Mouse (Mus musculus) left cerebral cortex, postnatal 36 days (tissue): ENCODE data around the gene 4933414I15Rik. TPM values are rescaled to one million over a fixed set of nuclear protein-coding genes. Genes with fewer than 3 reads are reported as not detected.

Source experiments
- DNase-seq, 2 experiments: peaks; one replicate each; pipeline ENCODE4 v3.0.0; 2021 to 2022; ENCODE audit warnings: low spot score in 2 of 2, mixed read lengths in 1 of 2
- intact Hi-C: fragments of 180-260 bp; cut with DNase I; formaldehyde crosslinking; loops from one replicate; pipeline ENCODE4 v1.15.1; 2025
- total RNA-seq, 2 experiments: library from RNA; stranded (reverse); gene quantifications; 2 replicates each; pipeline ENCODE4 v1.2.3; 2021

Gene 4933414I15Rik
- total RNA-seq: not detected

DNA sequence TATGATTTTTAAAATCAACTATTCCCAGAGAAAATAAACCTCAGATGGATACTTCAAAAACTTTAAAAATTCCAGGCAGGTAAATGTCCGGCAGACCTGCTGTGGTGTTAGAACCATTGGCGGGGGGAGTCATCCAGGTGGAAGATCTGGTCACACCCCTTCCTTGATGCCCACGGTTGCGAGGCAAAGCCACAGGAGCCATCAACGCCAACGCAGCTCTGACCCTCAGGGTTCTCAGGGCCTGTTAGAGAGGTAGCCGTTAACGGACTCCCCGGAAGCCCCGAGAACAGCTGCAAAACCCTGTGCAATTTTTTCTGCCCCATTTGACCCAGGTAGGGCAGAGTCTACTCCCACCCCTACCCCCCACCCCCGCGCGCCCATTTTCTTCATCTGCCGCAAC is at the start of gene 4933414I15Rik:
Gene 4933414I15Rik (minus strand): TSS at position 260 of the 400 bp plus-strand sequence.
- intact Hi-C loops: loop anchor here (5.0 to 10.0 kb wide), 2 partner anchors 89 to 591 kb away; no protein-coding TSS in a partner anchor
- DNase-seq: no peak

GRCm38 (mm10) chr11:50981667-50982066 is 38.1 kb upstream of the 4933414I15Rik start, which contains the start of gene Olfr1377:
TSS of gene Olfr1377 (plus strand) at chr11:50981967.
- intact Hi-C loops: no loop called here
- DNase-seq: no peak

DNA sequence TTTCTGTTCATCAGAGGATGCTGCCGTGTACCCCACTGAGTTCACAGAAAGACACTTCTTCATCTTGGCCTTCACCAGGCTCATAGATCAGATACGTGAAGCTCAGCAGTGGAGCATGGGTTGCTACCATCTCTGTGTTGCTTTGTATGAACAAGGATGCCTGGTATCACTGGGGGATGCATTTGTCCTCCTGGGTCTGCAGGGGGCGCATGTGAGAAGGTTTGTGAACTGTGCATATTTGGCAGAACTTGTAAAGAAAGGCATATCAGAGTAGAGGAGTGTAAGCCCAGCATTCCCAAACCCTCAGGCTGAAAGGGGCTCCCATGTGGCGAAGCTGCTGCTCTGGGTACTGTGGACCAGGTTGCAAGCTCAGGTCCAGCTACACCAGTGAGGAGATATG is 33.7 kb upstream of the 4933414I15Rik start:
- DNase-seq: no peak
- intact Hi-C loops: no loop called here

DNA sequence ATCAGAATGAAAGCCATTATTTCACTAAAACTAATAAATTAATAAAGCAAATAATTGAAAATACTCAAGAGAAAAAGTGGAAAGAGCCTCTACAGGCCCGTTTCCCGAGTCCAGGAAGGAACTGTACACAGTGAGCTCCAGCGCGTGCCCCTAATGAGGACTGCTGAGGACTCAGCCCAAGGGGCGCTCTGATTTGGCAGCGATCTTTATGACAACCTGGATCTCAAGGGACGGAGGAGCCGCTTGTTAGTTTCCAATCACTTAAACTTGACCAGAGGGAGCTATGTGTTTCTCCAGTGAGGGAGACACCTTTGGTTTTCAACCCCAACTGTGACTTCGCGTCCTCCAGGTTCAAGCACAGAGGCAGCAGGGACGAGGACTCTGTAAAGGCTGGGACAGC is 22.7 kb upstream of the 4933414I15Rik start, which contains the start of gene Olfr1378:
Gene Olfr1378 (plus strand): TSS at position 301 of the 400 bp plus-strand sequence.
- DNase-seq: no peak
- intact Hi-C loops: no loop called here

DNA sequence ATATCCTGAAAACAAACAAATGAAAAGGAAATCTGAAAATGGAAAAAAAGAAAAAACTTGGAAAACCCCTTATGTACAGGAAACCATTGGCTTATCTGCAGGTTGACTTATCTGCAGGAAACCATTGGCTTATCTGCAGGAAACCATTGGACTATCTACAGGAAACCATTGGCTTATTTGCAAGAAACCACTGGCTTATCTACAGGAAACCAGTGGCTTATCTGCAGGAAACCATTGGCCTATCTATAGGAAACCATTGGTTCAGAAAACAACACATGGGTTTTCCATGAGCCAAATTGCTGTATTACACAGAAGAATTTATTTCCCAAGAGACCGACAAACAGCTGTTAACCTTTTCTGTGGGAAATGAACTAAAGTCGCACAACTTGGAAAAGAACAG is 21.3 kb upstream of the 4933414I15Rik start:
- intact Hi-C loops: no loop called here
- no peak for DNase-seq

- intact Hi-C loops: no loop called here
These were observed 10.1 kb upstream of the 4933414I15Rik start, which contains the start of gene Prop1 for GRCm38 (mm10) chr11:50953665-50954064. TSS of gene Prop1 (minus strand) at chr11:50953765.

GRCm38 (mm10) chr11:50952290-50952689 is 8.7 kb upstream of the 4933414I15Rik start:
- peak; percentile 13 to 29 for DNase-seq
- intact Hi-C loops: no loop called here

More at GRCm38 (mm10) chr11:50953665-50954064, 10.1 kb upstream of the 4933414I15Rik start, which contains the start of gene Prop1:
- no peak for DNase-seq

- intact Hi-C loops: loop anchor here (5.0 to 10.0 kb wide), 2 partner anchors 90 to 592 kb away; no protein-coding TSS in a partner anchor
- no peak for DNase-seq
These were observed 1.2 kb downstream of the 4933414I15Rik start for GRCm38 (mm10) chr11:50942386-50942785.

DNA sequence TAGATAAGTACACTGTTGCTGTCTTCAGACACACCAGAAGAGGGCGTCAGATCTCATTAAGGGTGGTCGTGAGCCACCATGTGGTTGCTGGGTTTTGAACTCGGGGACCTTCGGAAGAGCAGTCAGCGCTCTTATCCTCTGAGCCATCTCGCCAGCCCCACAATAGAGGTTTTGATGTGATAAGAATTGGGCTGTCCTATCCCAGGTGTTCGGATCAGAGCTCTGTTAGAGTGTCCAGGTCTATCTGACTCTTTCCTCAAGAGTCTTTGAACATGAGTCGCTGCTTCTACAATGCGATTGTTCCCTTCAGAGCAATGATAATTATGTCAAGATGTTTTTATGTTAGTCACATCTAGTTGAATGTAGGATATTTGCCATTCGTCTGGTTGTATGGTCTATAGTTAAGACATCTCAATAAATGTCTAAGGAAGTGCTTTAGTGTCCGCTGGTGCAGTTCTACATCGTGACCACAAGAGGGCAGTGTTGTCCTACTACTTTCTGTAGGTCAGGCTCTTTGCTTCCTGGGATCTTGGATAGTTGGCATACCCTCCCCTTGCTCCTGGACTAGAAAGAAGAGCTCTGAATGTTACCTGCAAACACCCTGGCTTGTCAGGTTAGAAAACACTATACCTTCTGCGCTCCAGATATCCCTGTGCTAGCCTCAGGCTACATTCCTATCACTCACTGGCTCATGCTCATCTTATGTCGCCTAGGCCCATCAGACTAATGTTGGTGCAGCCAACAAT is 3.8 kb downstream of the 4933414I15Rik start:
- DNase-seq: no peak
- intact Hi-C loops: loop anchor here (2.0 to 10.0 kb wide), 4 partner anchors 93 to 595 kb away; partner anchors contain the start of genes BC049762 and Clk4

- intact Hi-C loops: loop anchor here (5.0 kb wide), 1 partner anchor 324 kb away; the partner anchor contains the start of genes BC049762 and Clk4
- DNase-seq: no peak
These were observed 5.1 kb downstream of the 4933414I15Rik start for GRCm38 (mm10) chr11:50938435-50938834.

GRCm38 (mm10) chr11:50932040-50932439 is 11.5 kb downstream of the 4933414I15Rik start:
- intact Hi-C loops: loop anchor here (5.0 kb wide), 1 partner anchor 105 kb away; the partner anchor contains the start of gene Zfp354c
- no peak for DNase-seq

GRCm38 (mm10) chr11:50931451-50931866 is 12.1 kb downstream of the 4933414I15Rik start, which contains the start of gene Zfp354b:
TSS of gene Zfp354b (minus strand) at chr11:50931633.
- intact Hi-C loops: loop anchor here (5.0 kb wide), 1 partner anchor 104 kb away; the partner anchor contains the start of gene Zfp354c
- DNase-seq: peak; percentile 84 to 85

- intact Hi-C loops: loop anchor here (5.0 kb wide), 1 partner anchor 104 kb away; the partner anchor contains the start of gene Zfp354c
- DNase-seq: no peak
These were observed 12.5 kb downstream of the 4933414I15Rik start for GRCm38 (mm10) chr11:50931021-50931420.

- peak; percentile 12 to 15 for DNase-seq
These were observed 13.0 kb downstream of the 4933414I15Rik start for GRCm38 (mm10) chr11:50930469-50931014.

DNA sequence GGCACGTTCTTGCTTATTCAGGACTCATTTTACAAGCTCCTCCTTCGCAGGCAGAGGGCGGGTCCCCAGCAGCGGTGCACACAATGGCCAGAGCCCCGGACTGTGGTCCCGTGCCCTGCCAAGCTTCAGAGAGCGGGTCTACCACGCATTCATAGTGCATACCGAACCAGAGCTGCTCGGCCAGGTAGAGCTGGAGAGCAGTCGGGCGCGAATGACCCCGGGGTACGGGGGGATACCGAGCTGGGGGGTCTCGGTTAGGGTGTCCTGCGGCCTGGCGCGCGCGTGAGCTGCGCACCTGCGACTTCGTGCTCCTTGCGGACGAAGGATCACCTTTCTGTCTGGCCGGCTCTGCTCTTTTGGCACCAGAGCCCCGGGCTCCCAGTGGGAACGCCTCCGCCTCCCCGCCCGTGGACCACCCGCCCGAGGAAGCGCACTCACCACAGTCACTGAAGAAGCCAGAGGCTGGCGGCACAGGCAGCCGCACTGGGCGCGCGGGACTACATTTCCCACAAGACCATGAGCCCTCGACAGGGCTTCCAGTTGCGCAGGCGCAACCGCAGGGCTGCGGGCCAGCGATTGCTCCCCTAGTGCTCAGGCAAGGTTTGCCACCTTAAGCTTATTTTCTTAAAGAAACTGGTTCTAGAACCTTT is 27.8 kb downstream of the 4933414I15Rik start, which contains the start of gene Zfp2:
Gene Zfp2 (minus strand): TSS at position 495 of the 650 bp plus-strand sequence.
- intact Hi-C loops: no loop called here
- peak; percentile 92 to 94 for DNase-seq

More at GRCm38 (mm10) chr11:50930469-50931014, 13.0 kb downstream of the 4933414I15Rik start:
- intact Hi-C loops: loop anchor here (5.0 kb wide), 1 partner anchor 103 kb away; the partner anchor contains the start of gene Zfp354c

DNA sequence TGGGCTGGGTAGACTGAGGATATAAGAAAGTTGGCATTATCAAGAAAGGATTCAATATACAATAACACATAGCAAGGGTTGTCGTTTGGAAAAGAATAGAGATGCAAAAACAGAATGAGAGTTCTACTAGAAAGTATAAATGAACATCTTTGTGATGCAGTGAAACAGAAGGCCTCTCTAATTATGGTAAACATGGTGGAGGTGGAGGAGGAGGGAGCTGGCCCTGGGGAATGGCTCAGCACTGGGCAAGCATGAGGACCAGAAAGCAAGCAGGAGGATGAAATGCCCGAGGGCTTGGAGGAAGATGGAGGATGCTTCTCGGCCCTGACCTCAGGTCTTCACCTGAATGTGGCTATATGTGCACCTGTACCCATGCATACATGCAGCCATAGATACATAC is 29.1 kb downstream of the 4933414I15Rik start:
- intact Hi-C loops: no loop called here
- DNase-seq: no peak

DNA sequence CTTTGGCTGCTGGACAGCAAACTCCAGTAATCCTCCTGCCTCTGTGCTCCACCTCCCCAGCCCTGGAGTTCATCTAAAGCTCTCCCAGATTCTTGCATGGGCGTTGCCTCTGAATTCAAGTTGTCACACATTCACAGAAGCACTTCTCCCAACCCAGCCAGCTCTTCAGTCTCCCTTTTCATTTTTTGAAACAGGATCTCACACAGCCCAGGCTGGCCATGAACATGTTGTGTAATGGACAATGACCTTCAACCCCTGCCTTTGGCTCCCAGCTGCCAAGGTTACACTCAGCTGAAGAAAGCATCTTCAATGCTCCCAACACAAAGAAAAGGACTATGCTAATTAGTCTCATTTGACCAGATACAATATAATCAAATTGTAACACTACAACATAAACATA is 30.3 kb downstream of the 4933414I15Rik start:
- no peak for DNase-seq
- intact Hi-C loops: no loop called here

DNA sequence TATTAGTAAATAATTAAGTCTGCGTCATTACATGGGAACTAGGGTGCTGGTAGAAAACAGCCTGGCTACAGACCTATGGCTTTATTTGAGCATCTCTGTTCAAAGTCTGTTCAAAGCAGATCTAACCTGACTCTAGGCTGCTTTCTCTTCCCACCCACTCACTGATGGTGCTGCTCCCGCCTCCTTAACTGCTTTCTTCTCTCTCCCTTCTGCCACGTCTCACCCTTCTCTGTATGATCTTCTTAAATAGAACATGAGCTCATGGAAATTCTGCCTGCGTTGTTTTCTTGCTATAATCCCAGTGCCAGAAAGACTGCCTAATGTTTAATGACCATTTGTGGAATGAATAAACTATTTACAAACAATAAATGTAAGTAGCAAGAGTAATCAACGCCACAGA is 35.4 kb downstream of the 4933414I15Rik start:
- no peak for DNase-seq

GRCm38 (mm10) chr11:50897359-50897758 is 46.2 kb downstream of the 4933414I15Rik start:
- intact Hi-C loops: no loop called here
- no peak for DNase-seq

More for the DNA sequence above, 35.4 kb downstream of the 4933414I15Rik start:
- intact Hi-C loops: no loop called here
